Mouse (Mus musculus) megakaryocyte, embryonic 14.5 days (primary cell): ENCODE measurements around the gene Acads.

Source experiments
- FLI1 ChIP-seq: IDR thresholded peaks from 2 replicates; pipeline ENCODE4 v1.6.1; 2012; ENCODE audit warnings: low read length, inconsistent platforms, mixed read lengths
- GATA1 ChIP-seq: IDR thresholded peaks from 3 replicates; pipeline ENCODE4 v1.6.1; 2012; ENCODE audit warnings: mixed read lengths, low read length, inconsistent platforms, borderline replicate concordance

GRCm38 (mm10) chr5:115124690-115125089, 5.5 kb upstream of the Acads start:
- TF ChIP-seq GATA1, result no peak
- no peak for TF ChIP-seq FLI1
